Mouse (Mus musculus) heart, postnatal 0 days (tissue): Measurements from ENCODE around the gene Gpr107. TPM values are rescaled to one million over a fixed set of nuclear protein-coding genes. Genes with fewer than 3 reads are reported as not detected.

Experiments
- ATAC-seq: fragments of 200-750 bp; cut with Nextera tagmentation; 2 replicates; pipeline ENCODE4 v1.8.0; 2017; ENCODE audit warnings: low read depth, moderate number of reproducible peaks, moderate library complexity; ENCODE audit not compliant: insufficient read depth
- DNase-seq: peaks from one replicate; pipeline ENCODE4 v3.0.0-alpha.2; 2016; ENCODE audit warnings: low spot score
- H3K27ac ChIP-seq: fragments of 300-500 bp; sonication (generic); 2 replicates; pipeline ENCODE4 v1.5.1; 2014; ENCODE audit warnings: low read depth, mild to moderate bottlenecking
- H3K27me3 ChIP-seq: fragments of 300-500 bp; sonication (generic); 2 replicates; pipeline ENCODE4 v1.6.1; 2014; ENCODE audit warnings: low read length, mixed read lengths; ENCODE audit not compliant: control insufficient read depth, insufficient read depth
- H3K36me3 ChIP-seq: fragments of 300-500 bp; sonication (generic); replicated peaks from 2 replicates; pipeline ENCODE4 v1.6.1; 2014; ENCODE audit warnings: low read length, mixed read lengths; ENCODE audit not compliant: control insufficient read depth, insufficient read depth
- H3K4me1 ChIP-seq: fragments of 300-500 bp; sonication (generic); 2 replicates; pipeline ENCODE4 v1.6.1; 2014; ENCODE audit warnings: antibody characterized with exemption; ENCODE audit not compliant: control insufficient read depth, insufficient read depth
- H3K4me2 ChIP-seq: fragments of 300-500 bp; sonication (generic); 2 replicates; pipeline ENCODE4 v1.6.1; 2014; ENCODE audit warnings: low read depth, mild to moderate bottlenecking, low read length, moderate library complexity
- H3K4me3 ChIP-seq: fragments of 300-500 bp; sonication (generic); 2 replicates; pipeline ENCODE4 v1.5.1; 2014; ENCODE audit warnings: low read depth, low read length
- H3K9ac ChIP-seq: fragments of 300-500 bp; sonication (generic); replicated peaks from 2 replicates; pipeline ENCODE4 v1.6.1; 2014; ENCODE audit warnings: low read depth, low read length, mixed read lengths
- H3K9me3 ChIP-seq: fragments of 300-500 bp; sonication (generic); replicated peaks from 2 replicates; pipeline ENCODE4 v1.6.1; 2016; ENCODE audit warnings: low read length; ENCODE audit not compliant: control insufficient read depth
- CTCF ChIP-seq: IDR thresholded peaks from 2 replicates; pipeline ENCODE4 v1.5.1; 2016; ENCODE audit warnings: antibody characterized with exemption, control low read depth, low read depth
- EP300 ChIP-seq: IDR thresholded peaks from 2 replicates; pipeline ENCODE4 v1.6.1; 2016; ENCODE audit warnings: antibody characterized with exemption, low read depth
- WGBS: fragments of 180-500 bp; shearing (Covaris S2); extraction: QIAGEN DNeasy Blood & Tissue Kit; methylation state at CpG from one replicate; pipeline ENCODE4 v1.1.7; 2014; 5-methylcytosine and 5-hydroxymethylcytosine counted together
- polyA plus RNA-seq: library from polyadenylated mRNA; unstranded; fragments of >200 nt; fragmentation: Nextera tagmentation; extraction: Ambion mirVana; gene quantifications from 2 replicates; pipeline ENCODE4 v1.2.1, GENCODE M21; 2015
- total RNA-seq: library from RNA; depleted of rRNA; stranded (reverse); fragments of >200 nt; gene quantifications from 2 replicates; pipeline ENCODE4 v1.2.3, GENCODE M21; 2014; ENCODE audit warnings: low replicate concordance

Gpr107 gene
- total and polyA plus RNA-seq, 2 experiments from 2014 or later = 20.3 to 69.4 TPM

DNA sequence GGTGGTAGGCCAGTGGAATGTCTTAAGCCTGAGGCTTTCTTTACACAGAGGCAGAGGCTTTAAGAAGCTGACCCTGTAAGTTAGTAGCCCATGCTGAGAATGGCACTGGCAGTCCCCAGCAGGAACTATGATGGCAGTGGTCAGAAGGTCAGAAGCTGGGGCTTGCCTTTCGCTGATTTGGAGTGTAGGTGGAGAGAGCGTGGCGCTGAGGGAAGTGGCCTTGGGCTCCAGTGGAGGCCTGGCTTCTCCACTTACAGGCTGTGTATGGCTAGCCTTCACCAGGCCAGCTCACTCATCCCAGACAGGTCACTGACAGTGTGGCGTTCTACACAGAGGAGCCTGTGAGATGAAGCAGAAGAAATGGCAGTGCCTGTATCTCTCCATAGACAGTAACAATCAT lies 50.8 kb downstream of the Gpr107 start:
- WGBS = 81% methylated on average over 4 of the region's 4 CpGs

DNA sequence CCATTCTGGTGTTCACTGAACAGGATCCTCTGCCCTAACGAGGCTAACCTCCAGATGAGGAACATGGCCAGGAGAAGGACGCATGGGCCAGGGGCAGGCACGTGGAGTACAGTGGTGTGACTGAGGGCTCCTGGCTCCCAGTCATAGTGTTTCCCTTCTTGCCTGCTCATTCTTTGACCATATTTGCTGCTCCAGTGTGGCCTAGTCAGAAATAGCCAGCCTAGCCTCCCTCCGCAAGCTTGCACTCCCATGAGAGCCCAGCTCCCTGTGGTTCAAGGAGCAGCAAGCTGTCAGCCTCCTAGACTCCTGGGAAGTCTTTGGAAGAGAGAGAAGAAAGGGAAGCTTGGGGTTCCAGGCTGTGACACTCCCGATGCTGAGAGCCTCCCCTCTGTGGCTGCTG lies 52.6 kb downstream of the Gpr107 start:
- H3K27me3 ChIP-seq = no peaks in the 10 kb centered on the region
- no peak overlapping the region for H3K4me3 ChIP-seq
- H3K9ac ChIP-seq = 0 out of 2 replicates have a peak overlapping the region, but pooled peaks have one; percentile 18
- ATAC-seq (0 out of 2 replicates have a peak, but pooled peaks have one; percentile 13), DNase-seq (no peak)
- 36% methylated on average over 5 of the region's 5 CpGs for WGBS
- H3K36me3 ChIP-seq = peaks cover 12% of the 10 kb centered on the region; the same call in 1 of the 2 replicates
- H3K4me2 ChIP-seq = no peak overlapping the region
- TF ChIP-seq EP300 = no peak
- H3K4me1 ChIP-seq = peaks cover 49% of the 10 kb centered on the region
- H3K9me3 ChIP-seq = no peaks in the 10 kb centered on the region
- peak overlapping the region; percentile 51 for H3K27ac ChIP-seq

More for the DNA sequence above, 50.8 kb downstream of the Gpr107 start:
- H3K27ac ChIP-seq = no peak overlapping the region
- TF ChIP-seq CTCF (no peak), EP300 (no peak)
- peaks cover 10% of the 10 kb centered on the region; the same call in 1 of the 2 replicates for H3K36me3 ChIP-seq
- H3K4me3 ChIP-seq = no peak overlapping the region
- H3K9ac ChIP-seq = no peak overlapping the region
- no peaks in the 10 kb centered on the region for H3K9me3 ChIP-seq
- H3K4me2 ChIP-seq = no peak overlapping the region
- peaks cover 49% of the 10 kb centered on the region for H3K4me1 ChIP-seq
- ATAC-seq (no peak), DNase-seq (no peak)
- no peaks in the 10 kb centered on the region for H3K27me3 ChIP-seq

DNA sequence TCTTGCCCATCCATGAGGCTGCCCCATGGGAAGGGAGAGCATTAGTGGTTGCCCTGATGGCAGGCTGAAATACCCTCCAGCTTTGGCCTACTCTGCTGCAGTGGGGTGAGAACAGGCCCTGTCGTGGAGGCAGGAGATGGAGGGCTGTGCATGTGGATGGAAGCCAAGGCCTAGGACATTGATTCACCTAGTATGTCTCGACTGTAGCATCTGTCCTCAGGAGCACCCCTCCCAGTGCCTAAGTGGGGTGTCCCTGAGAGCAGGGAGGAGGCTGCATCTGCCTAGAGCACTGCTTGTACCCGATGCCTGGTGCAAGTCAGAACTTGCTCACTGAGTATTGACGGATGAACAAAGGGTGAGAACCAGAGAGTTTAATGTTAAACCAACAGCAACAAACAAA lies 54.1 kb downstream of the Gpr107 start:
- Histone ChIP-seq H3K36me3 (peaks cover 16% of the 10 kb centered on the region; the same call in 1 of the 2 replicates), H3K27ac (no peak overlapping the region), H3K9ac (no peak overlapping the region), H3K4me2 (no peak overlapping the region), H3K4me1 (peaks cover 45% of the 10 kb centered on the region), H3K4me3 (no peak overlapping the region), H3K27me3 (no peaks in the 10 kb centered on the region), H3K9me3 (no peaks in the 10 kb centered on the region)
- TF ChIP-seq CTCF (no peak), EP300 (no peak)
- WGBS = 66% methylated on average over 4 of the region's 4 CpGs
- DNase-seq (no peak), ATAC-seq (no peak)

DNA sequence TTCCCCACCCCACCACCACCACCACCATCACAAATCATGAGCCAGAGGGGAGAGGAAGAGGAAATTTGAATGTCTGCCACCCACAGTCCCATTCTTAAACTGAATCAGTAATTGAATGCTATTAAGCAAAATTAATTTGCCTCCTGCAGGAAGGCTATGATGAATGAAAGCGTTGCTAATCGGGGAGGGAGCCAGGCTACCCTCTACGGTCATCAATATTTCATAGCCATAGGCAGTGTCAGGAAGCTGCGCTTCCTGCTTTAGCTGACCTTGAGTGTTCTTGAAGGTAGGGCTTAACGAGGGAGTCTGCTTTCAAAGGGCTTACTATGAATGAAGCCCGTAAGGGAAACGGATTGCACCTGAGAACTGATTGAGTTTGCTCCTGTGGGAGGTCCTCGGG lies 54.8 kb downstream of the Gpr107 start:
- H3K36me3 ChIP-seq = peaks cover 16% of the 10 kb centered on the region; the same call in 1 of the 2 replicates
- no peak for ATAC-seq
- no peaks in the 10 kb centered on the region for H3K27me3 ChIP-seq
- peaks cover 42% of the 10 kb centered on the region for H3K4me1 ChIP-seq
- no peak for TF ChIP-seq CTCF
- no peak for TF ChIP-seq EP300
- H3K4me3 ChIP-seq = no peak overlapping the region
- H3K4me2 ChIP-seq = no peak overlapping the region
- 60% methylated on average over 8 of the region's 8 CpGs for WGBS
- H3K9ac ChIP-seq = no peak overlapping the region
- H3K9me3 ChIP-seq = no peaks in the 10 kb centered on the region
- 0 out of 2 replicates have a peak overlapping the region, but pooled peaks have one; percentile 21 for H3K27ac ChIP-seq
- no peak for DNase-seq

DNA sequence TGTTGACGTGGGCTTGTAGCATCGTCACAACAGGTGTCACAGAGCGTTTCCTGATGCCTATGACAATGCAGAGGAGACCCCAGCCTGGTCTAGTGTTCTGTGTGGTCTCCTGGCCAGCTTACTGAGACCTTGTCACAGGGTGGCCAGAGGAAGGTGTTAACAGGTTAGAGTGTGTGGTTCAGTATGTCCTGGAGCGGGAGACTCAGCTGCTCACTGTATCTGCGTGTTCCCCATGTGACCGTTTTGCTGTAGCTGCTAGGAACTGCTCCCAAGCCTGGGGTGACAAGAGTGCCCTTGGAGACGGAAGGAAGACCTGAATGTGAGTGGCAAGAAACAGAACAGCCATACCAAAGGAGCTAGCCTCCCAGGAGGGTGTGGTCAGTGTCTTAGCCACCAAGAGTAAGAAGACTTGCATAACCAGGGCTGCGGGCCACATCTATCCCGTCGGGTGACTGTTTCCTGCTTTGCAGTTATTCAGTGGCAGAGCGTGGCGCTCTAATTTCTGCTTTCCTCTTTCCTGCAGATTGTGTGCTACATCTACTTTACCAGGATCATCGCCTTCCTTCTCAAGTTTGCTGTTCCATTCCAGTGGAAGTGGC lies 56.5 kb downstream of the Gpr107 start:
- H3K4me3 ChIP-seq = no peak overlapping the region
- no peaks in the 10 kb centered on the region for H3K27me3 ChIP-seq
- H3K36me3 ChIP-seq = peaks cover 21% of the 10 kb centered on the region; the same call in 1 of the 2 replicates
- TF ChIP-seq EP300 = no peak
- no peak for TF ChIP-seq CTCF
- no peak overlapping the region for H3K9ac ChIP-seq
- H3K4me2 ChIP-seq = no peak overlapping the region
- no peaks in the 10 kb centered on the region for H3K9me3 ChIP-seq
- WGBS = 63% methylated on average over 13 of the region's 13 CpGs
- H3K27ac ChIP-seq = peak overlapping the region; percentile 87
- ATAC-seq (peak; percentile 80), DNase-seq (peak; percentile 85)
- peaks cover 28% of the 10 kb centered on the region; the same call in 1 of the 2 replicates for H3K4me1 ChIP-seq

DNA sequence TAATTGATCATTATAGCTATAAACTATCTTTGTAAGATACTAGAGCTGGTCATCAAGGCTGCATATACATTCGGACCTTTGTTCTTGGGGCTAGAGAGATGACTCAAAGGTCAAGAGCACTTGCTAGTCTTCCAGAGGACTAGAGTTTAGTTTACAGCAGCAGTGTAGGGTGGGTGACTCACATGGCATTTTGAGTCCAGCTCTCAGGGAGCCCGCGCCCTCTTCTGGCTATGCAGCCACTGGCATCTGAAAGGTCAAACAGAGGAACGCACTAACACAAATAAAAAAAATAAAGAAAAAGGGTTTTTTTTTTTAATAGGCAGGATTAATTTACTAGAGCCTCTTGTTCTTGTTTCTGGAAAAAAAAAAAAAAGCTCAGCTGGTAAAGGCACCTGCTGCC lies 57.4 kb downstream of the Gpr107 start:
- H3K9me3 ChIP-seq = no peaks in the 10 kb centered on the region
- H3K36me3 ChIP-seq = peaks cover 23% of the 10 kb centered on the region; the same call in 1 of the 2 replicates
- WGBS = 71% methylated on average over 4 of the region's 4 CpGs
- peaks cover 21% of the 10 kb centered on the region for H3K4me1 ChIP-seq
- H3K4me3 ChIP-seq = no peak overlapping the region
- TF ChIP-seq EP300 = no peak
- peak; percentile 27; the same call in 1 of the 2 replicates for TF ChIP-seq CTCF
- H3K27me3 ChIP-seq = no peaks in the 10 kb centered on the region
- DNase-seq = no peak
- no peak for ATAC-seq
- H3K4me2 ChIP-seq = no peak overlapping the region
- H3K27ac ChIP-seq = peak overlapping the region; percentile 87
- no peak overlapping the region for H3K9ac ChIP-seq
